Mouse (Mus musculus): Measurements from ENCODE around the gene Tmsb15l.
A peak's percentile ranks its signal among the peaks of the same experiment; 100 is the strongest.
"Not testable (repeated sequence)": the region's sequence is repeated elsewhere in the genome, so short reads cannot be mapped to it uniquely, and the experiment has no call there.

The Tmsb15l gene

GRCm38 (mm10) chrX:136976424-136977084 is at the start of gene Tmsb15l, which contains the start of gene Tmsb15b1:
Gene Tmsb15l, minus strand, starts transcription at chrX:136976869.
Gene Tmsb15b1, minus strand, starts transcription at chrX:136976874.
- peak; percentile 42 to 85 for DNase-seq

- peak in 1 of 2 experiments; percentile 59 for DNase-seq
These were observed 42.6 kb upstream of the Tmsb15l start for GRCm38 (mm10) chrX:137019310-137019709.

GRCm38 (mm10) chrX:137017668-137018067 is 41.0 kb upstream of the Tmsb15l start:
- DNase-seq: no peak

- DNase-seq: peak in 1 of 2 experiments; percentile 41
These were observed 38.5 kb upstream of the Tmsb15l start for GRCm38 (mm10) chrX:137015099-137015709.

GRCm38 (mm10) chrX:136996256-136996655 is 19.6 kb upstream of the Tmsb15l start:
- DNase-seq: no peak

DNA sequence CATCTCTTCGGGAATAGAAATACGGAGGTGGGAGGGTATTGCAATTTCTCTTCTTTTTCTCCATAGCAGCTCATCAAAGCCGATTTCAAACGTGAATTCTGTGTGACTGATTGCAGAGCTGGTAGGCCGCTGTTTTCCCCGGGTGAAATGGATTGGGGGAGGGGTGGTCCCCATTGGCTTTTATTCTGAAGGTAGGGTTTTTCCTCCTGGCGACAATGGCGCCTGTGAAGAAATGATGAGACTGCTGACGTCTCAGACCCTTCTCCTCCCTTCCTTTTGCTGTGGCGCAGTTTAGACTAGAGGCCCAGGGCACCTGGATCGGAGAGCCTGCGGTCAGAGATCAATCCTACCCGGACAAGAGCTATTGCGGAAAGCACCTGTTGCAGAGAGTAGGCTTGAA is 17.0 kb upstream of the Tmsb15l start:
- DNase-seq: no peak

DNA sequence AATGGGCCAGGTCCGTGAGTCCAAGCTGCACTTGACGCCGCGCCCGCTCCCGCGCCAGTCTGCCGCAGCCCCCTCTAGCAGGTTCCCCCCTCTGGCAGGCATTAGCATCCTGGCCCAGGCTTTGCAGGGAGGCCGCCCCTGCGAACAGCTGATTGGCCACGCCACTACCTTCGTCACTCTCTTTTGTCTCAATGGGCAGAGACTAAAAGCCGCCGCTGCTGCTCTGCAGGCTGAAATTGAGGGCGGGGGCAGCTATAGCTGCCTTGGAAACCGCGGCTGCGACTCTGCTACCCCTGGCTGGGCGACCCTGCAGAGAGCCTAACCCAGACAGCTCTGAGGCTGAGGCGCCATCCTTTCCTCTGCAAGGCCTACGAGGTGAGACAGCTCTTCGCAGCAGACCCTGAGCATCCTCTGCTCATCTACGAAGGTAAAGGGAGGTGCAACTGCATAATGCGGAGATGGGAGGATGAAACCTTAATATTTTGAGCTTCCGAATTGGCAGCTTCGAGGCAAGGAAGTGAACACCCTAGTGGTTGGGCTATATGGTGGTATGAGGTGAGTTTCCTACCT is 16.4 kb upstream of the Tmsb15l start, which contains the start of gene Zcchc18:
Zcchc18 (plus strand) TSS at position 178 of the 570 bp plus-strand sequence.
- peak; percentile 45 to 55 for DNase-seq

DNA sequence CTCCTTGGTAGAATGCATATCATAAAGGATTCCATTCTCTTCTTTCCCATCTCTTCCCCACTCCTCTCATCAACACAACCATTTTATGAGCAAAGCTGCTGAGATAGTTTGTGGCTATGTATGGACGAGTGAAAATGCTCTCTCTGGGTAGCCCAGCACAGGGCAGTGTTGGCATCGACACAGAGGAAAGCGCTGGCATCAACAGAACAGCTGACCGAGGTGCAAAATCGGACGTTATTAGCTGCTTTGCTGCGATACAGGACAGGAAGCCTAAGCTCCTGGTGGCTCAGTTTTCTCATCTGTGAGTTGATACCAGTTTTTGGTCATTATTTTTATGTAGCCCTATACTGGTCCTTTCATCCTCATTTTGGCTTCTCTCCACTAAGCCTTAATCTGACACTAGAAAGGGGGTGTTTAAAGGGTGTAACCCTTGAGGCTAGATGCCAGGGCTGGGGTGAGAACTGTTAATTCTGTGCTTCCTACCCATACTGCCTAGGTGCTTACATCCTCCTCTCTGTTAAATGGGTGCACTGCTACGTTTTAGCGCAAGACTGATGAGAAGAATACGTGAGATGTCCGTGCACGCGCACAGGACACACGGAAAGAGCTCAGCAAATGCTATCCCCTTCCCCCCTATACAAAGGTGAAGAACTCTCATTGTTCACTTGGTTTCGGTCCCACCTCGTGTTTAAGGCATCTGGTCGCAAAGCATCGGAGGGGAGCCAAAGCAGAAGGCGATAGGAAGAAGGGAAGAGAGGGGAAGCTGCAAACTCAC is 15.7 kb upstream of the Tmsb15l start:
- DNase-seq: no peak

DNA sequence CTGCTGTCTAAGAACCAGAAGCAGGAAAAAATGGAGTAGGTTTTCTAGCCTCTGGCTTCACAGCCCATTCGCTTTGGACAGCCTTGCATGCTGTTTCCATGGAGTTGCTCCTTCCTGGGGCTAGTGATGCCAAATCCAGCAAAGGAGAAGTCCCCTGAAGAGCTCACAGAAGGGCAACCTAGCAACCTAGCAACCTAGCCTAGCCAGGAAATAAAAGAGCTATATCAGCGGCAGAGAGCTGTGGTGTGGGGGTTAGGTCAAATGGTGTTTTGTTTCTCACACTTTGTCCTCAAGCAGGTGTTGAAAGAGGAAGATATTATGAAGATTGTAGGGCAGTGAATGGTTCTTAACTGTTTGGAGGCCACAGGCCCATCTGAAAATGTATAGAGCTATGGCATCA is 14.6 kb upstream of the Tmsb15l start:
- DNase-seq: no peak

DNA sequence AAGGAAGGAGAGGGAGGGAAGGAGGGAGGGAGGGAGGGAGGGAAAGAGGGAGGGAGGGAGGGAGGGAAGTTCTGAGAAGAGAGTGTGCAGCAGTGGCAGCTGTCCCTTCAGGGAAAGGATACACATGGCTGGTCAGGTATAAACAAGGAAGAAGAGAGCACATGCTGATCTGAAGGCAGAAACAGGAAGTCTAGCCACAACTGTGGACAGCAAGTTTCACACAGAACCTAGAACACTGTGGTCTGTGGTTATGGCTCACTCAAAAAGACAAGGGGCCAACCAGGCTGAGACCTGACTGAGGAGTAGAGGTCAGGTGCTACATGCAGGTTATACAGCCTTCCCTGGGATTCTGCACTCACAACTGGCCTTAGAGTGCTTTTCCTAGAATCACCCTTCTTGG is 9.4 kb upstream of the Tmsb15l start:
- DNase-seq: no peak

- no peak for DNase-seq
These were observed 1.9 kb upstream of the Tmsb15l start for GRCm38 (mm10) chrX:136978616-136979015.

DNA sequence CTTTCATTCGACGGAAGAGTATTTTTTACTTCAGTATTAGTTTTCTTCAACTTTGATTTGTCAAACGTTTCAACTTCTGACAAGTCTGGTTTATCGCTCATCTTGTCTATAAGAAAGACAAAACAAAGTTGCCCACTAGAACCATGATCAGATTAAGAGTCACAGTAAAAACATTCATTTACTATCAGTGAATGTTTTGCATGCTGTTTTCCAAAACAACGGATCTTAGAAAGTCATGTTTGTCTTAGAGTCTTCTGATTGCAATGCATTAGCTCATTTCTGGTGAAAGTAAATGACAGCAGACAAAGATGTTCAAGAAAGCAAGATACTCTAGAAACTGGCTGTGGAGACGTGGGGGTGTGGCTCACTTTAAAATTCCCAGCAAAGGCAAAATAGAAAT is 1.3 kb downstream of the Tmsb15l start, which contains the start of gene Tmsb15b2:
Tmsb15b2 (minus strand) TSS at position 101 of the 400 bp plus-strand sequence.
- not testable (repeated sequence) for DNase-seq

- DNase-seq: no peak
These were observed 17.0 kb downstream of the Tmsb15l start for GRCm38 (mm10) chrX:136959688-136960087.

- not testable (repeated sequence) for DNase-seq
These were observed 18.4 kb downstream of the Tmsb15l start for GRCm38 (mm10) chrX:136958300-136958699.

DNA sequence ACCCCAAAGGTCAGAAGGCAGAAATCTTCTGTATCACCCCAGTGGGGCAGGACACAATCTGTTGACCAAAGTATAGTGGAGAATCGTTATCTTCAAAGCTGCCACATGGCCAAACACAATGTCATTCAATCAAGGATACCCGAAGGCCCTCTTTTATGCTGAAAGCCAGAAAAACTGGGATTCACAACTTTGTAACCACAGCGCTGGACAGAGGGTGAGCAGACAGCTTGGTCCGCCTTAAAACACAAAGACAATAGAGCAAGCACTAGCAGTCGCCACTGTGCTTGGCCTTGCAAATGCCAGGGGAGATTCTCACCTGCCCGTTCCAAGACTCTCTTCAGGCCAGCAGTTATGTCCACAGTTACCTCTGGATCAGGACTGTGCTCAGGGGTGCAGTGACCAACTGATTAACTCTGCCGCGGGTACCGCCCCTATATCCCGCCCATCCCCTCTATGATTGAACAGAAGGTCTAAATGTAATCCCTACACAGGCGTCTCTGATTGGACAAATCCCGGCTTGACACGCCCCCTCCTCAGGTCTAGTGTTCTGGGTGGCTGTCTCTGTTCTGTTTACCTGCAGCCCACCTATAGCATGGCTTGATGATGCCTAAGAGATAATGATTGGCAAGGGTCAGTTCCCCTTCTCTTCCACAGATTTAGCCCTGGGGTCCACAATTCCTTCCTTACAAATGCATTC is 18.9 kb downstream of the Tmsb15l start:
- peak; percentile 61 to 76 for DNase-seq

GRCm38 (mm10) chrX:136937985-136938384 is 38.7 kb downstream of the Tmsb15l start:
- DNase-seq: no peak

GRCm38 (mm10) chrX:136927031-136927430 is 49.6 kb downstream of the Tmsb15l start, which contains the start of gene H2bfm:
Gene H2bfm, plus strand, starts transcription at chrX:136927325.
- DNase-seq: no peak

- DNase-seq: no peak
These were observed 50.8 kb downstream of the Tmsb15l start for GRCm38 (mm10) chrX:136925863-136926262.
